Mouse (Mus musculus): Measurements from ENCODE around the gene Lefty2. TPM values are rescaled to one million over a fixed set of nuclear protein-coding genes. Genes with fewer than 3 reads are reported as not detected.
"Not testable (repeated sequence)": the region's sequence is repeated elsewhere in the genome, so short reads cannot be mapped to it uniquely, and the experiment has no call there.

The Lefty2 gene
- polyA plus RNA-seq, 1 experiment: not detected

GRCm38 (mm10) chr1:180926286-180926685 is 33.4 kb downstream of the Lefty2 start:
- TF ChIP-seq CTCF (IDR thresholded peaks at IDR 0.05; ENCODE audit: low read depth, low read length) (no peak), POLR2A (IDR thresholded peaks at IDR 0.05; ENCODE audit: borderline replicate concordance, low read depth, low read length) (no peak)
- Histone ChIP-seq H3K4me3 (ENCODE audit: insufficient read depth, low read length) (no peak overlapping the region), H3K4me1 (ENCODE audit: control insufficient read depth, insufficient read depth, low read length) (peaks cover 19% of the 10 kb centered on the region), H3K27ac (ENCODE audit: insufficient read depth, low read depth, low read length) (no peak overlapping the region)

DNA sequence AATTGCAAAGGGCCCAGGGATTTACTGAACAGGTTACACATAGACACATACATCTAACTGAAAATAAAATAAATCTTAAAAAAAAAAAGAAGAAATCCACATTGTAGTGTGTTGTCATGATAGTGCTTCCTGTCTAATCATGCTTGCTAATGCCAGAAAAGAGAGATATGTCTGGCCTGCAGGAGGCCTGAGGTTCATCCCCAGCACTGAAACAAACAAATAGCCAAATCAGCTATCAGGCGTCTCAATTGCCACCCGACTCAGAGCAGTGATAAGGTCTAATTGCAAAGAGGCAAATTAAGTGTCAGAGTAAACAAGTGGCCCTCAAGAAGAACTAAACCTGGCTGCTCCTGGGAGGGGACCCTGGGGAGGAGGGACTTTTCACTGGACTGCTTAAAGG is 36.7 kb downstream of the Lefty2 start:
- TF ChIP-seq POLR2A (IDR thresholded peaks at IDR 0.05; ENCODE audit: borderline replicate concordance, low read depth, low read length) (no peak), CTCF (IDR thresholded peaks at IDR 0.05; ENCODE audit: low read depth, low read length) (no peak)
- peaks cover 7% of the 10 kb centered on the region for H3K4me1 ChIP-seq (ENCODE audit: control insufficient read depth, insufficient read depth, low read length)
- no peak overlapping the region for H3K4me3 ChIP-seq (ENCODE audit: insufficient read depth, low read length)

GRCm38 (mm10) chr1:180931106-180931505 is 38.2 kb downstream of the Lefty2 start:
- Histone ChIP-seq H3K4me3 (ENCODE audit: insufficient read depth, low read length) (no peak overlapping the region), H3K27ac (ENCODE audit: insufficient read depth, low read depth, low read length) (no peak overlapping the region), H3K4me1 (ENCODE audit: control insufficient read depth, insufficient read depth, low read length) (0 out of 2 replicates have a peak, but pooled peaks cover 3% of the 10 kb centered on the region)
- TF ChIP-seq POLR2A (IDR thresholded peaks at IDR 0.05; ENCODE audit: borderline replicate concordance, low read depth, low read length) (no peak), CTCF (IDR thresholded peaks at IDR 0.05; ENCODE audit: low read depth, low read length) (no peak)

More for the DNA sequence above, 36.7 kb downstream of the Lefty2 start:
- H3K27ac ChIP-seq (ENCODE audit: insufficient read depth, low read depth, low read length): no peak overlapping the region

GRCm38 (mm10) chr1:180933659-180934058 is 40.8 kb downstream of the Lefty2 start:
- Histone ChIP-seq H3K27ac (ENCODE audit: insufficient read depth, low read depth, low read length) (no peak overlapping the region), H3K4me1 (ENCODE audit: control insufficient read depth, insufficient read depth, low read length) (0 out of 2 replicates have a peak, but pooled peaks cover 3% of the 10 kb centered on the region), H3K4me3 (ENCODE audit: insufficient read depth, low read length) (no peak overlapping the region)
- no peak for TF ChIP-seq CTCF (IDR thresholded peaks at IDR 0.05; ENCODE audit: low read depth, low read length)
- TF ChIP-seq POLR2A (IDR thresholded peaks at IDR 0.05; ENCODE audit: borderline replicate concordance, low read depth, low read length): no peak

- H3K4me1 ChIP-seq (ENCODE audit: control insufficient read depth, insufficient read depth, low read length): 0 out of 2 replicates have a peak, but pooled peaks cover 3% of the 10 kb centered on the region
- no peak within 1 kb of the TSS for H3K4me3 ChIP-seq (ENCODE audit: insufficient read depth, low read length)
- no peak for TF ChIP-seq POLR2A (IDR thresholded peaks at IDR 0.05; ENCODE audit: borderline replicate concordance, low read depth, low read length)
- TF ChIP-seq CTCF (IDR thresholded peaks at IDR 0.05; ENCODE audit: low read depth, low read length): no peak
- H3K27ac ChIP-seq (ENCODE audit: insufficient read depth, low read depth, low read length): no peak within 1 kb of the TSS
Measured at GRCm38 (mm10) chr1:180934467-180935419, 41.8 kb downstream of the Lefty2 start, which contains the start of gene Lefty1. TSS of gene Lefty1 (plus strand) at chr1:180935022.

- not testable (repeated sequence) for H3K4me1 ChIP-seq (ENCODE audit: control insufficient read depth, insufficient read depth, low read length); H3K4me3 ChIP-seq (ENCODE audit: insufficient read depth, low read length)
Measured at GRCm38 (mm10) chr1:180936610-180937398, 43.9 kb downstream of the Lefty2 start.

DNA sequence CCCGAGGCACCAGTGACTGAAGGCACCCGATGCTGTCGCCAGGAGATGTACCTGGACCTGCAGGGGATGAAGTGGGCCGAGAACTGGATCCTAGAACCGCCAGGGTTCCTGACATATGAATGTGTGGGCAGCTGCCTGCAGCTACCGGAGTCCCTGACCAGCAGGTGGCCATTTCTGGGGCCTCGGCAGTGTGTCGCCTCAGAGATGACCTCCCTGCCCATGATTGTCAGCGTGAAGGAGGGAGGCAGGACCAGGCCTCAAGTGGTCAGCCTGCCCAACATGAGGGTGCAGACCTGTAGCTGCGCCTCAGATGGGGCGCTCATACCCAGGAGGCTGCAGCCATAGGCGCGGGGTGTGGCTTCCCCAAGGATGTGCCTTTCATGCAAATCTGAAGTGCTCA is 44.7 kb downstream of the Lefty2 start:
- H3K4me1 ChIP-seq (ENCODE audit: control insufficient read depth, insufficient read depth, low read length); H3K27ac ChIP-seq (ENCODE audit: insufficient read depth, low read depth, low read length); H3K4me3 ChIP-seq (ENCODE audit: insufficient read depth, low read length): not testable (repeated sequence)

More at GRCm38 (mm10) chr1:180936610-180937398, 43.9 kb downstream of the Lefty2 start:
- H3K27ac ChIP-seq (ENCODE audit: insufficient read depth, low read depth, low read length): not testable (repeated sequence)

GRCm38 (mm10) chr1:180938781-180939180 is 45.9 kb downstream of the Lefty2 start:
- H3K4me3 ChIP-seq (ENCODE audit: insufficient read depth, low read length); H3K27ac ChIP-seq (ENCODE audit: insufficient read depth, low read depth, low read length): not testable (repeated sequence)
- peaks cover 15% of the 10 kb centered on the region for H3K4me1 ChIP-seq (ENCODE audit: control insufficient read depth, insufficient read depth, low read length)

DNA sequence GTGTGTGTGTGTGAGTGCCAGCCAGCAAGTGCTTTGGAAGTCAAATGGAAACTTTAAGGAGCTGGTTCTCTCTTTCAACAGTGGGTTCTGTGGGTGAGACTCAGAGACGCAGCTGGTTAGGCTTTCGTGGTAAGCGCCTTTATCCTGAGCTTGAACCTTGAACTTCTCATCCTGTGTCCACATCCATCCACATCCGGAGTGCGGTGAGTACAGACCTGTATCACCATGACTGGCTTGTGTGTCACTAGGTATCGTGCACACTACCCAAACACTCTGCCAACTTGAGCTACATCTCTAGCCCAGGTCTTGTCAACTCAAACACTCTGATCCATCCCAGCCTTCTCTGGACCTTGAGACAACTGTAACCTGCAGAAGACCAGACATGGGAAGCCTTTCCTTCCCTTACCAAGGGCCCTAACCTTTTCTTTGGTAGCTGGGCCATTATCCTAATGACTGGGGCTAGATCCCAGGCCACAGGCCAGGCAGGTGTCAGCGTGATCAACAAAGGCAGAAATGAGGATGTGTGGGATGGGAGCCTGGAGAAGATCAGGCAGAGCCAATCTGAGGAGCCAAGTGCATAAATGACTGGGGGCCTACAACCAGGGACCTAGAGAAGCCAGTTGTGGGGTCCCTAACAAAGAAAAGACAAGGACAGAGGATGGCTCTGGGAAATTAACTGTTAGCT is 48.0 kb downstream of the Lefty2 start:
- no peak overlapping the region for H3K4me3 ChIP-seq (ENCODE audit: insufficient read depth, low read length)
- TF ChIP-seq CTCF (IDR thresholded peaks at IDR 0.05; ENCODE audit: low read depth, low read length): no peak
- TF ChIP-seq POLR2A (IDR thresholded peaks at IDR 0.05; ENCODE audit: borderline replicate concordance, low read depth, low read length): no peak
- H3K27ac ChIP-seq (ENCODE audit: insufficient read depth, low read depth, low read length): no peak overlapping the region
- peaks cover 35% of the 10 kb centered on the region for H3K4me1 ChIP-seq (ENCODE audit: control insufficient read depth, insufficient read depth, low read length)
